Mouse (Mus musculus): ENCODE data around the gene Tedc1. TPM values are rescaled to one million over a fixed set of nuclear protein-coding genes. Genes with fewer than 3 reads are reported as not detected.
A peak's percentile ranks its signal among the peaks of the same experiment; 100 is the strongest.
"Not testable (repeated sequence)": the region's sequence is repeated elsewhere in the genome, so short reads cannot be mapped to it uniquely, and the experiment has no call there.

Tedc1 gene
- total and polyA plus RNA-seq, 2 experiments from 2014 or later: 4.3 to 8.8 TPM

GRCm38 (mm10) chr12:113193423-113193822 is 37.2 kb downstream of the Tedc1 start:
- no peak overlapping the region for H3K9ac ChIP-seq (replicated peaks; ENCODE audit: low read length, poor library complexity, severe bottlenecking)
- no peak overlapping the region for H3K4me3 ChIP-seq (ENCODE audit: low read depth, low read length)
- peaks cover 29% of the 10 kb centered on the region for H3K36me3 ChIP-seq (ENCODE audit: insufficient read depth, low read length)
- no peak overlapping the region for H3K27ac ChIP-seq (ENCODE audit: low read depth, low read length)
- TF ChIP-seq CTCF (IDR thresholded peaks at IDR 0.05): no peak
- H3K9me3 ChIP-seq (ENCODE audit: low read length): no peaks in the 10 kb centered on the region
- H3K4me1 ChIP-seq (ENCODE audit: insufficient read depth, low read length): no peaks in the 10 kb centered on the region
- no peak for DNase-seq (ENCODE audit: low spot score)
- no peak overlapping the region for H3K4me2 ChIP-seq (ENCODE audit: low read depth, low read length, poor library complexity, severe bottlenecking)
- H3K27me3 ChIP-seq (ENCODE audit: insufficient read depth, low read length): no peaks in the 10 kb centered on the region
- no peak; the same call in 1 of the 2 replicates for ATAC-seq (ENCODE audit: low FRiP score)
- 69% methylated on average over 2 of the region's 2 CpGs for WGBS

- DNase-seq (ENCODE audit: low spot score); H3K4me2 ChIP-seq (ENCODE audit: low read depth, low read length, poor library complexity, severe bottlenecking); H3K27me3 ChIP-seq (ENCODE audit: insufficient read depth, low read length); H3K9ac ChIP-seq (replicated peaks; ENCODE audit: low read length, poor library complexity, severe bottlenecking); H3K9me3 ChIP-seq (ENCODE audit: low read length); H3K27ac ChIP-seq (ENCODE audit: low read depth, low read length); H3K4me1 ChIP-seq (ENCODE audit: insufficient read depth, low read length); H3K4me3 ChIP-seq (ENCODE audit: low read depth, low read length); H3K36me3 ChIP-seq (ENCODE audit: insufficient read depth, low read length); ATAC-seq (ENCODE audit: low FRiP score): not testable (repeated sequence)
- 100% methylated on average over 2 of the region's 6 CpGs for WGBS
Measured at GRCm38 (mm10) chr12:113199132-113199531, 42.9 kb downstream of the Tedc1 start.

- Histone ChIP-seq H3K9me3 (ENCODE audit: low read length) (no peaks in the 10 kb centered on the region), H3K27ac (ENCODE audit: low read depth, low read length) (no peak overlapping the region), H3K36me3 (ENCODE audit: insufficient read depth, low read length) (no peaks in the 10 kb centered on the region), H3K4me2 (ENCODE audit: low read depth, low read length, poor library complexity, severe bottlenecking) (no peak overlapping the region), H3K4me1 (ENCODE audit: insufficient read depth, low read length) (no peaks in the 10 kb centered on the region), H3K4me3 (ENCODE audit: low read depth, low read length) (no peak overlapping the region), H3K27me3 (ENCODE audit: insufficient read depth, low read length) (no peaks in the 10 kb centered on the region), H3K9ac (replicated peaks; ENCODE audit: low read length, poor library complexity, severe bottlenecking) (no peak overlapping the region)
- TF ChIP-seq CTCF (IDR thresholded peaks at IDR 0.05): no peak
- no peak for ATAC-seq (ENCODE audit: low FRiP score)
- 92% methylated on average over 4 of the region's 4 CpGs for WGBS
- no peak for DNase-seq (ENCODE audit: low spot score)
Measured at GRCm38 (mm10) chr12:113201301-113201700, 45.1 kb downstream of the Tedc1 start.

- Histone ChIP-seq H3K9me3 (ENCODE audit: low read length) (no peaks in the 10 kb centered on the region), H3K9ac (replicated peaks; ENCODE audit: low read length, poor library complexity, severe bottlenecking) (no peak overlapping the region), H3K36me3 (ENCODE audit: insufficient read depth, low read length) (no peaks in the 10 kb centered on the region), H3K27ac (ENCODE audit: low read depth, low read length) (no peak overlapping the region), H3K27me3 (ENCODE audit: insufficient read depth, low read length) (no peaks in the 10 kb centered on the region), H3K4me3 (ENCODE audit: low read depth, low read length) (no peak overlapping the region), H3K4me1 (ENCODE audit: insufficient read depth, low read length) (no peaks in the 10 kb centered on the region), H3K4me2 (ENCODE audit: low read depth, low read length, poor library complexity, severe bottlenecking) (no peak overlapping the region)
- ATAC-seq (ENCODE audit: low FRiP score) (no peak), DNase-seq (ENCODE audit: low spot score) (no peak)
- TF ChIP-seq CTCF (IDR thresholded peaks at IDR 0.05): no peak
Measured at GRCm38 (mm10) chr12:113202008-113202407, 45.8 kb downstream of the Tedc1 start.

GRCm38 (mm10) chr12:113203522-113203921 is 47.3 kb downstream of the Tedc1 start:
- Histone ChIP-seq H3K36me3 (ENCODE audit: insufficient read depth, low read length) (no peaks in the 10 kb centered on the region), H3K9me3 (ENCODE audit: low read length) (no peaks in the 10 kb centered on the region), H3K9ac (replicated peaks; ENCODE audit: low read length, poor library complexity, severe bottlenecking) (no peak overlapping the region), H3K4me1 (ENCODE audit: insufficient read depth, low read length) (no peaks in the 10 kb centered on the region), H3K27ac (ENCODE audit: low read depth, low read length) (no peak overlapping the region), H3K4me3 (ENCODE audit: low read depth, low read length) (no peak overlapping the region), H3K27me3 (ENCODE audit: insufficient read depth, low read length) (no peaks in the 10 kb centered on the region), H3K4me2 (ENCODE audit: low read depth, low read length, poor library complexity, severe bottlenecking) (no peak overlapping the region)
- 70% methylated on average over 7 of the region's 7 CpGs for WGBS
- no peak for TF ChIP-seq CTCF (IDR thresholded peaks at IDR 0.05)
- DNase-seq (ENCODE audit: low spot score) (no peak), ATAC-seq (ENCODE audit: low FRiP score) (no peak)

GRCm38 (mm10) chr12:113205251-113205942 is 49.2 kb downstream of the Tedc1 start:
- no peaks in the 10 kb centered on the region for H3K27me3 ChIP-seq (ENCODE audit: insufficient read depth, low read length)
- H3K27ac ChIP-seq (ENCODE audit: low read depth, low read length): no peak overlapping the region
- TF ChIP-seq CTCF (IDR thresholded peaks at IDR 0.05): peak; percentile 58
- DNase-seq (ENCODE audit: low spot score) (no peak), ATAC-seq (ENCODE audit: low FRiP score) (no peak)
- H3K9me3 ChIP-seq (ENCODE audit: low read length): no peaks in the 10 kb centered on the region
- H3K4me3 ChIP-seq (ENCODE audit: low read depth, low read length): no peak overlapping the region
- no peak overlapping the region for H3K9ac ChIP-seq (replicated peaks; ENCODE audit: low read length, poor library complexity, severe bottlenecking)
- H3K4me1 ChIP-seq (ENCODE audit: insufficient read depth, low read length): no peaks in the 10 kb centered on the region
- no peaks in the 10 kb centered on the region for H3K36me3 ChIP-seq (ENCODE audit: insufficient read depth, low read length)
- WGBS: 89% methylated on average over 7 of the region's 7 CpGs
- H3K4me2 ChIP-seq (ENCODE audit: low read depth, low read length, poor library complexity, severe bottlenecking): no peak overlapping the region

Measured in midbrain, postnatal 0 days (tissue).